Mouse (Mus musculus) kidney, postnatal 25 days (tissue): ENCODE results near the gene Ucp2.

Source experiments
- DNase-seq, 2 experiments: peaks; one replicate each; pipeline ENCODE4 v3.0.0; 2021; ENCODE audit warnings: mixed read lengths in 2 of 2

Ucp2 gene

DNA sequence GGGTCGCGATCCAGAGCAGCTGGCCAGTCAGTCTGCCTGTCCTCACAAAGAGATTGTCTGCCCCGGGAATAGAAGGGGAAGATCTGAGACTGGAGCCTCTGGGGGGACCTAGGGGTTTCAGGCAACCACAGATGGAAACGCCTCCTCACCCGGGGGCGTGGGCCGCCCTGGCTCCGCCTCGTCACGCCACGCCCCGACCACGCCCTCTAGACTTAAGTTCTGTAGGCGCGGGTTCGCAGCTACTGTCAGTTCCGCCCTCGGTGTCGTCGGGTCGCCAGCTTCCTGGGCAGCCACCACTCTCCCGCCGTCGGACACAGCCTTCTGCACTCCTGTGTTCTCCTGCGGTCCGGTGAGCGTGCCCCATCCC lies at the start of gene Ucp2:
TSS of gene Ucp2 (plus strand) at position 221 of the 367 bp plus-strand sequence.
- DNase-seq = peak; percentile 89 to 93

DNA sequence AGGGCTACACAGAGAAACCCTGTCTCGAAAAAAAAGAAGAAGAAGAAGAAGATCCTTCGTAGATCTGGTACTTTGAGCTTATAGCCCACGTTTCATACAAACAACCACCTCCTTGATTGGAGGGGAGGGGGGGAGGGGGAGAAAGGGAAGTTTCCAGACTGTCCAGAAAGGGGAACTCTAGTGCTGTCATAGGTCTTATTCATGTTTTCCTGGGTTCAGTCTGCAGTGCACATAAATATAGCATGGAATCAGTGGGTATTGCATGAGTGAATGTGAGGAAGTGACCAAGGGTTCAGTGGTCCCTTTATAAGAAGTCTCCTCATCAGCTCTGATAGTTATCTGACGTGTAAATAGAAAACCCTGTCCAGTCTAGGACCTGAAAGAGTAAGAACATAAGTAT lies 49.4 kb upstream of the Ucp2 start:
- no peak for DNase-seq

- no peak for DNase-seq
Observed at GRCm38 (mm10) chr7:100446271-100446670, 46.9 kb upstream of the Ucp2 start.

- no peak for DNase-seq
Observed at GRCm38 (mm10) chr7:100448530-100448929, 44.6 kb upstream of the Ucp2 start.

DNA sequence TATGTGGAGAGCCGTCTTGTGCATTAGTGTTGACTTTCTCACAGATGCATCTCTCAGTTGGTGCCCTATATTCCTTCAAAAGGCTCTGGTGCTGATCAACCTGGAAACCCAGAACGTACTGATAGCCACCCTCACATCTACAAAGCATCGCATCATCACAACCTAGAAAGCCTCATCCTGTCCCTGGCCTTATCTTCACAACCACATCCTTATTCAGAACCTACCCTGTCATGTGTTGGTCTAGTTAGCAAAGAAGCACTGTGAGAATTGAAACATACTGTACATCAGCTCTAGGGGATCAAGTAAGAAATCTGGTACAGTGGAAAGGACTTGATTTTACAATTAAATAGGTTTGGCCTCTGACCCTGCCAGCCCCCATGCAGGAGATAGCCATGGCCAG lies 44.2 kb upstream of the Ucp2 start:
- DNase-seq = no peak

DNA sequence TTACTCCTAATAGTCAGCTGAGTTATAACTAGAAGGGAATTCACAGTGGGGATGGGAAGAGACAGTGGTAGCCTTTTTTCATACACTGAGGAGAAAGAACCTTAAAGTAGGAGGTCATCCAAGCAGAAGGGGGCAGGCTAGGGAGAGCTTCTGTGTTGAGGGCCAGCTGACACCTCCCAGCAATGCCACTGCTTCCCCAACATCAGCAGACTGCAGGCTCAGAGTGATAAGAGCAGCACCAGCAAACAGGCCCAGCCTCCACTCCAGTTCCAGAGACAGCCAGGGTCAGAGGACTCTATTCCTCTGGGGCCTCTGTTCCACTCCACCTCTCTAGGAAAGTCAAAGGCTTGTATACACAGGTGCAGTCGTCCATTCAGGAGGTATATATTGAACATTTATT lies 35.0 kb upstream of the Ucp2 start:
- DNase-seq = peak in 1 of 2 experiments; percentile 34

DNA sequence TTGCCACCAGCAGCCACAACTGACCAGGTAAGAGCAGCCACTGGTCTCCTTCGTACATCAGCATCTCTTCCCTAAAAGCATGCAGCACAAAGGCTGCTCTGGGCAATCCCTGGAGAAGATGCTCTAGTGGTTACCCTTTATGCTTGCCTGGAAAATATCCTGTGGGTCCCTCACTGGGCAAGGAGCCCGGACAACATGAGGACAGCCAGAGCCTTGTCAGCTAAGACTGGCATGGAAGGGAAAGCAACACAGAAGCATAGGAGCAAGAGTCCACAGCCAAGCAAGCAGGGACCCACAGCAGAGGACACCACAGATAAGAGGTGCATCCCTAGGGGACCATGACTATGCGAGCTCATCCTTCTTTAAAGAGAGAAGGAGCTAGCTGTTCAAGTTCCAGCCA lies 33.3 kb upstream of the Ucp2 start:
- DNase-seq = peak in 1 of 2 experiments; percentile 47

GRCm38 (mm10) chr7:100461621-100462151 lies 31.5 kb upstream of the Ucp2 start:
- peak; percentile 76 to 93 for DNase-seq

GRCm38 (mm10) chr7:100463194-100463593 lies 29.9 kb upstream of the Ucp2 start:
- DNase-seq = peak in 1 of 2 experiments; percentile 33

GRCm38 (mm10) chr7:100463757-100464156 lies 29.4 kb upstream of the Ucp2 start:
- peak; percentile 56 to 81 for DNase-seq

DNA sequence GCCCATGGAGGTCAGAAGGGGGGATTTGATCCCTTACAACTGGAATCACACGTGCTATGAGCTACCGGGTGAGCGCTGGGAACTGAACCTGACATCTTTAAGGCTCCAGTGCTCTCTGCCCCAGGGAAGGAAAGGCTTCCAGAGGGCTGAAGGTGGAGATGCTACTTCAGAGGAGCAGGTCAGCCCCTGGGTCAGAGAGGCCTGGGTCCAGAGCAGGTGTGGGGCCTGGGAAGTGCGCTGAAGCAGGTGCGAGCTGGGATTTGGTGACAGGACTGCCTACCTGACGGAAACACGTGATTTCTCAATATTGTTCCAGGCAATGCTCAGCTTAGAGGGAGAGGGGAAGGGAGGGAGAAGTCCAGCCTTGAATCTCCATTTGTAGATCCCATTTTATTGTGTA lies 28.9 kb upstream of the Ucp2 start:
- DNase-seq = peak in 1 of 2 experiments; percentile 46

GRCm38 (mm10) chr7:100465248-100465647 lies 27.9 kb upstream of the Ucp2 start:
- peak; percentile 81 to 93 for DNase-seq

GRCm38 (mm10) chr7:100465656-100466309 lies 27.4 kb upstream of the Ucp2 start:
- DNase-seq = peak; percentile 88 to 95

GRCm38 (mm10) chr7:100466781-100467510 lies 26.2 kb upstream of the Ucp2 start:
- DNase-seq = no peak

GRCm38 (mm10) chr7:100468761-100469160 lies 24.4 kb upstream of the Ucp2 start:
- DNase-seq = no peak

DNA sequence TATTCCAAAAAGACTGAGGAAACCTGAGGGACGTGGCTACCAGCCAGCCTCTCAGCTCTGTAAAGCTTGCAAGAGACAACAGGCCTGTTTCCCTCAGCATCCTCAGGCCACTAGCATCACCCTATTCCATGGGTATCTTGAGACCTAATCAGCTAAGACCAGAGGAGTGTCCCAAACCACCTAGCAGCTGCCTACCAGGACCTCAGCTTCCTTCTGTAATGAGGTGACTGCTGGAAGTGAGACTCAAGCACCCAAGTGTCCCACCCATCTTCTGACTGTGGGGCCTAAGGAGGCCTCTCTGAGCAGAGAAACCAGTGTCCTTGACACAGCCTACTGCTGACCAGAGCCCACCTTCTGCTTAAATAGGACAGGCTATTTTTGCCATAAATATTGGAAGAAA lies 23.6 kb upstream of the Ucp2 start:
- DNase-seq = no peak

DNA sequence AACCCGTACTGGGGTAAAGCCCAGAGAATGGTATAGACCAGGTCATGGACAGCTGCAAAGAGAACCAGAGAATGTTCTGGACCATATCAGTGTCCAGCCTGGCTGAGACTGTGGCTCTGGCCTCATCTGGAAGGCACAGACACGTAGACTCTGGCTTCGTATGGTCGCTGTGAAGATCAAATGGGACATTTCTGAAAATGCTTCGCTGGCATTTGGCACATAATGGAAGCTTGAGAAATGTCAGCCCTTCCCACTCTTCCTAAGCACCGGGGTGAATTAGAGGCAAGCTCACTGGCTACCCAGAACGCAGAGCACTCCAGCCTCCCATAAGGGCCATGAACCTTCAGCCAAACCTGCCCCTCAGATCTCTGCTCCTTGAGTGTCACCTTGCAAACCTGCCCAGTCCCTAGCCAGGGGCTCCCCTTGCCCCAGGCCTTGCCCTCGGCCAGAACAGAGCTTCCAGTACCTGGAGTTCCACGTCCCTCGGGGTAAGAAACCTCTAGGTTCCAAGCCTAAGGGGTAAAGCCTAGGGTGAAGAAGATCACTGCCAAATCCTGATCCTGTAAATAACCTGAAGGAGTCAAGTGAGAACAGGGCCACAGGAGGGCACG lies 22.2 kb upstream of the Ucp2 start:
- DNase-seq = no peak

DNA sequence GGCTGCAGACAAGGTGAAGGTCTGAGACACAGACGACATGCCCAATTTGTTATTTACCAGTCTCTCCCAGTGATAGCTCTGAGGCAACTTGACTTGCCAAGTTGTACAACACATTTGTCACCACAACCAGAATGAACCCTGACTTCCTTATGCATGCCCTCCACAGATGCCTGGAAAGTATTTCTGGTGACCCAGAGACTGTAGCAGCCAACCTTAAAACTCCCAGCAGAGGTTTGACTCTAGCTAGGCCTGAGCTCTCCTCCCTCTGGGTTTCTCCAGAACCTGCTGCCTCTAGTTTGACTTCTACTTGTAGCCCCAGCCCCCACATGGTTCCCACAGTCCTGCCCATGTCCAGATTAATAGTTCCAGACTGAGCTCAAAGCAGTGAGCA lies 21.7 kb upstream of the Ucp2 start:
- DNase-seq = no peak

DNA sequence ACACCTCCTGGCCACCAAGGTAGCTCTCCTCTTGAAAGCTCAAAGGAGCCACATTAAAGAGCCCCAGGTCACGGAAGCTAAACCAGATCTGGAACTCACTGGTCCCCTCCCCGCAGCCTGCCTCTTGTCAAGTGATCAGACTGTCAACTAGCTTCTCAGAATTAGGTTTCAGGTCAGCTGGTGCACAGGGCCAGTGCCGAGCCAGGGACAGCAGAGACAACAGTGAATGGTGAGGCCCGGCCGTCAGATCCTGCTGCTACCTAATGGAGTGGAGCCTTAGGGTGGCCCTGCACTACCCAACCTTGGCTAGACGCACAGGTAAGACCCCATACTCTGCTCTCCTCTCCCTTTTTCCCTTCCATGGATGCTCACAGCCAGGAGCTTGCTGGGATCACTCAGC lies 20.4 kb upstream of the Ucp2 start, which contains the start of gene Ucp3:
TSS of gene Ucp3 (plus strand) at position 214 of the 400 bp plus-strand sequence.
- peak in 1 of 2 experiments; percentile 39 for DNase-seq

DNA sequence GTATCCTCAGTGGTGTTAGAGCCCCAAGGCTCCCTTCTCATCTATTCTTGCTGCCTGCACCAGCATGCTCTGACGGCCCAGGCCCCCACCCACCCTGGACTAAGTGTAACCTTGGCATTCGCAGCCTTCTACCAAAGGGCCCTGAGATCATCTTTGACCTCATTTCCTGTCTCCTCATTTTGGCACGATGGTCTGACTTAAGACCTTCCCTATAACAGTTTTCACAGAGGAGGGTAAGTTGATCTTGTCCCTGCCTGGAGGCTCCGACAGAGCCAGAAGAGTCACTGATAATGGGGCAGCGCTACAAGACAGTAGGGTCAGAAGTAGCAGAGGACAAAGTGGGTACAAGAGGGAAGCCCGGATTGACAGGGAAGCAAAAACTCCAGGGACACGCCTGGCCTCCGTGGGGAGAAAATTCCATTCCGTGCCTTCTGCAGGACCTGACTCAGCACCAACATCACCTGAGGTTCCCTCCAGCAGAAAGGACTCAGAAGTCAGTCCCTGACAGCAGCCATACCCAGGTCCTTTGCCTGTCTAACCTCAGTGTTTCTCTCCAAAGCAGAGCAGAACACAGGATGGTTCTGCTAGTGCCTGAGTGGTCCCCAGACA lies 19.2 kb upstream of the Ucp2 start:
- peak; percentile 27 to 68 for DNase-seq

- peak; percentile 82 to 91 for DNase-seq
Observed at GRCm38 (mm10) chr7:100474680-100475079, 18.5 kb upstream of the Ucp2 start.

- DNase-seq = peak in 1 of 2 experiments; percentile 65
Observed at GRCm38 (mm10) chr7:100479100-100479822, 13.9 kb upstream of the Ucp2 start.

DNA sequence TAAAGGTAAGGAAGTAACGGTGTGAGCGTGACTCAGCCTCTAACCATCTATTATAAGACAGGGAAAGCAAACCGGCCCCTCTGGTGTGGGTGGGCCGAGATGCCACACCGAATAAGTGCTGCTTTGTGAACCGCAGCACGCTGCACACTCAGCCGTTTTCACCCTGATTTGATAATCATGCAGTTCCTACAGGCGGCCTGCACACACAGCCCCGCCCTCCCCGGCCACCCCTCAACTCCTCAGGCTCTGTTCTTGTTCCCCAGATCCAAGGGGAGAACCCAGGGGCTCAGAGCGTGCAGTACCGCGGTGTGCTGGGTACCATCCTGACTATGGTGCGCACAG lies 13.3 kb upstream of the Ucp2 start:
- peak in 1 of 2 experiments; percentile 66 for DNase-seq
